Mouse (Mus musculus) ES-Bruce4 (cell line): ENCODE measurements around the gene Wsb2. TPM values are rescaled to one million over a fixed set of nuclear protein-coding genes. Genes with fewer than 3 reads are reported as not detected.

ENCODE experiments used
- H3K27ac ChIP-seq: 2 replicates; pipeline ENCODE4 v1.5.1; 2012; ENCODE audit warnings: low read length, inconsistent platforms; ENCODE audit not compliant: insufficient read depth
- H3K27me3 ChIP-seq: 2 replicates; pipeline ENCODE4 v1.6.1; 2012; ENCODE audit warnings: mild to moderate bottlenecking, low read length, inconsistent platforms; ENCODE audit not compliant: control insufficient read depth, poor library complexity, insufficient read depth, severe bottlenecking
- H3K36me3 ChIP-seq: 2 replicates; pipeline ENCODE4 v1.6.1; 2012; ENCODE audit warnings: inconsistent platforms, mild to moderate bottlenecking, low read length, moderate library complexity; ENCODE audit not compliant: control insufficient read depth, poor library complexity, insufficient read depth, severe bottlenecking
- H3K4me1 ChIP-seq: one replicate; pipeline ENCODE4 v1.8.1; 2011; ENCODE audit warnings: low read length; ENCODE audit not compliant: control insufficient read depth, insufficient read depth
- H3K4me3 ChIP-seq: 2 replicates; pipeline ENCODE4 v1.5.1; 2011; ENCODE audit warnings: low read depth, mild to moderate bottlenecking, low read length
- H3K9ac ChIP-seq: 2 replicates; pipeline ENCODE4 v1.6.1; 2012; ENCODE audit warnings: low read depth, mild to moderate bottlenecking, inconsistent platforms; ENCODE audit not compliant: poor library complexity, severe bottlenecking
- H3K9me3 ChIP-seq: replicated peaks from 2 replicates; pipeline ENCODE4 v1.6.1; 2012; ENCODE audit warnings: mild to moderate bottlenecking, low read length, inconsistent platforms; ENCODE audit not compliant: control insufficient read depth, poor library complexity, insufficient read depth, severe bottlenecking
- CTCF ChIP-seq: IDR thresholded peaks from one replicate; pipeline ENCODE4 v1.8.1; 2011; ENCODE audit warnings: low read depth, low read length
- EP300 ChIP-seq: IDR thresholded peaks from 2 replicates; pipeline ENCODE4 v1.6.1; 2011; ENCODE audit warnings: low read depth, low read length; ENCODE audit not compliant: insufficient read depth
- POLR2A ChIP-seq: IDR thresholded peaks from one replicate; pipeline ENCODE4 v1.8.1; 2011; ENCODE audit warnings: low read length; ENCODE audit not compliant: insufficient read depth
- polyA plus RNA-seq: library from polyadenylated mRNA; stranded (reverse); fragments of >200 nt; gene quantifications from 2 replicates; pipeline ENCODE4 v1.2.4, GENCODE M21; 2011; ENCODE audit warnings: low read depth; ENCODE audit not compliant: missing spikeins, insufficient read depth, insufficient read length

Gene Wsb2
- polyA plus RNA-seq, 1 experiment: 49.5 TPM

DNA sequence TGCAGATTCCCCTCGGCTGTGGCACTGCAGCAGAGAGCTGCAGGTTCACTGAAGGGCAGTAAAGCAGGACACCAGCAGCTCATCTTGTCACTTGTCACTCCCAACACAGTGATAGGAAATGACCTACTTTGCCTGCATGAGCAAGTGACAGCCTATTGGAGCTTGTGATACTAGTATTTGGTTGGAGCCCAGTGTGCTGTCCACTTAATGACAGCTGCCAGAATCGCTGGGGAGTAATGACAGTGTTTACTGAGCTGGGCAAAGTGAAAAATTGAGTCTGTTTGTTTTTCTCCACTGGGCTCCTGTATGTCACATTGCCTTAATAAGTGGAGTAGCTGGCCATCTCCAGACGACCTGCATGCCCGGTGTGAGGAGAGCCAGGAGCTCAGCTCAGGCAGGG is 23.1 kb downstream of the Wsb2 start:
- Histone ChIP-seq H3K4me1 (no peaks in the 10 kb centered on the region), H3K36me3 (peaks cover 82% of the 10 kb centered on the region), H3K9me3 (no peaks in the 10 kb centered on the region), H3K27me3 (no peaks in the 10 kb centered on the region), H3K4me3 (no peak overlapping the region), H3K9ac (no peak overlapping the region), H3K27ac (no peak overlapping the region)
- TF ChIP-seq POLR2A: no peak
- no peak for TF ChIP-seq EP300
- no peak for TF ChIP-seq CTCF

DNA sequence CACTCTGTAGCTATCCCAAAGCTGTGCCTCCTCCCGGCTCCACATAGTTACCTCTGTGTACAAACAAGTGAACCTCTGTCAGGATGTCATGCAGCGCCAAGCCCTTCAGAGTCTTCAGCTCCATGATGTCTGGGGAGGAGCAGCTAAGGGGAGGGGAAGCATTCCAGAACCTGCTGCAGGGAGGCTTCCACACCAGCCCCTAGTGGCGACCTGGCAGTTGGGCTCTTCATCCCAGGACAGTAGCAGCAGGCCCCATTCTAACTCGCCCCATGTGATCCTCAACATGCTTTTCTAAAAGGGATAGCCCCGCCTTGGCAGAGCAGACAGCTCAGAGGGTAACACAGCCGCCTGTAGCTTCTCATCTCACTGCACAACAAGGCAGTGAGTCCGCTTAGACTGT is 24.7 kb downstream of the Wsb2 start:
- Histone ChIP-seq H3K9me3 (no peaks in the 10 kb centered on the region), H3K9ac (no peak overlapping the region), H3K36me3 (peaks cover 83% of the 10 kb centered on the region), H3K27ac (no peak overlapping the region), H3K4me1 (no peaks in the 10 kb centered on the region), H3K4me3 (no peak overlapping the region), H3K27me3 (no peaks in the 10 kb centered on the region)
- TF ChIP-seq EP300 (no peak), CTCF (no peak), POLR2A (no peak)

GRCm38 (mm10) chr5:117383198-117383597 is 26.1 kb downstream of the Wsb2 start:
- H3K4me3 ChIP-seq: no peak overlapping the region
- H3K27me3 ChIP-seq: no peaks in the 10 kb centered on the region
- H3K9me3 ChIP-seq: no peaks in the 10 kb centered on the region
- H3K9ac ChIP-seq: no peak overlapping the region
- H3K36me3 ChIP-seq: peaks cover 85% of the 10 kb centered on the region
- no peak for TF ChIP-seq POLR2A
- no peaks in the 10 kb centered on the region for H3K4me1 ChIP-seq
- no peak overlapping the region for H3K27ac ChIP-seq

DNA sequence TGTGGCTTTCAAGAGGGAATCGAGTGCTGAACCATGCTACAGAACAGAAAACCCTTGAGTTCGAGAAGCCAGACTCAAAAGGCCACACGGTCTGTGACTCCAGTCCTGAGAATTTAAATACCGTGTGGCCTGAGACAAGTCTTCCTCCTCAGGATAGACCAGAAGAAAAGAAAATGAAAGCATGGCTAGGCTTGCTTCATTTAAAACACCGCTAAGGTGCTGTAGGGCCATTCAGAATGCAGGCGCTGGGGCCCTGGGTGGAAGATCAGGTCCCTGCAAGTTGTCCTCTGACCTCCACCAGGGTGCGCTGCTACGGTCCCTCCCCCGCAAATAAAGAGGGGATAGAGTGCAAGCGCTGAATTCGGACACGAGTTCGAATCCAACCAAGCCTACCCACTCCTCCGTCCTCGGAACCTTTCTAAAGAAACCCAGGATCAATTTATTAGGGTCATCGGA is 31.2 kb downstream of the Wsb2 start:
- Histone ChIP-seq H3K9ac (peak overlapping the region; percentile 89), H3K9me3 (peaks cover 25% of the 10 kb centered on the region), H3K27me3 (no peaks in the 10 kb centered on the region), H3K4me3 (peak overlapping the region; percentile 96), H3K36me3 (peaks cover 40% of the 10 kb centered on the region), H3K27ac (peak overlapping the region; percentile 34), H3K4me1 (no peaks in the 10 kb centered on the region)
- TF ChIP-seq EP300: no peak
- TF ChIP-seq CTCF: peak; percentile 68

GRCm38 (mm10) chr5:117388877-117389276 is 31.8 kb downstream of the Wsb2 start, which contains the start of gene Rfc5:
Gene Rfc5 (minus strand): TSS chr5:117389047.
- H3K4me3 ChIP-seq: peak within 1 kb of the TSS; percentile 96
- H3K4me1 ChIP-seq: no peaks in the 10 kb centered on the region
- peak within 1 kb of the TSS; percentile 89 for H3K9ac ChIP-seq
- TF ChIP-seq CTCF (no peak), EP300 (0 out of 2 replicates have a peak, but pooled peaks have one; percentile 37), POLR2A (peak; percentile 39)
- H3K36me3 ChIP-seq: peaks cover 34% of the 10 kb centered on the region
- H3K9me3 ChIP-seq: peaks cover 31% of the 10 kb centered on the region
- no peaks in the 10 kb centered on the region for H3K27me3 ChIP-seq
- H3K27ac ChIP-seq: peak within 1 kb of the TSS; percentile 34

GRCm38 (mm10) chr5:117390895-117391294 is 33.8 kb downstream of the Wsb2 start:
- peaks cover 36% of the 10 kb centered on the region for H3K9me3 ChIP-seq
- no peaks in the 10 kb centered on the region for H3K27me3 ChIP-seq
- no peak overlapping the region for H3K9ac ChIP-seq
- peaks cover 16% of the 10 kb centered on the region for H3K36me3 ChIP-seq
- TF ChIP-seq CTCF (no peak), EP300 (no peak), POLR2A (no peak)
- peaks cover 4% of the 10 kb centered on the region for H3K4me1 ChIP-seq
- no peak overlapping the region for H3K4me3 ChIP-seq
- H3K27ac ChIP-seq: no peak overlapping the region
